Comparison of ENCODE assay signal across 20 mouse cellular contexts in the genomic region with DNA sequence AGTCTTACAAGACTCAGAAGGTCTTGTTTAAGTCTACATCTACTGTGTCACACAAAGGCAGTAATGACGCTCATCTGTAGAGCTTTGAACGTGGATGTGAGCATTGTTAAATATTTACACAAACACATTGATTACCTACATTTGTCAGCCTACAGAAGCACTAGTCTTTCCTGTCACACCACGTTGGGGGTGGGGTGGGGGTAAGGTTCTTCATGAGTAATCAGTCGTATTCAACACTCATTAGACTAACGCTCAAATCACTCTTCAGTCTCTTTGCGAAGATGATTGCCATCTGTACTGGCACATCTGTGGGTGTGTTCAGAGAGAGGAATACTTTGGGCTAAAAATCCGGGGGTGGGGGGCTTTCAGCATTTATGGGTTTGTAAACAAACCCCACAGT.
"Had no signal": no experiment of that assay in that cellular context is flagged by ENCODE, and none has a peak within 500 bp of the region (broad histone marks: within the 10 kb centered on the region; RNA-seq: fewer than 3 reads in every experiment).

No protein-coding gene starts in this region.

- DNase-seq: liver, postnatal 0 days; lung, adult 2 months; lung, postnatal 14 days; lung, postnatal 36 days; retina, postnatal 1 day; right cerebral cortex, adult 18-20 months; right cerebral cortex, postnatal 25 days; right cerebral cortex, postnatal 4 days; spleen, adult 18-20 months; thymus, adult 18-20 months; thymus, postnatal 14 days; thymus, postnatal 36 days had no signal

- H3K4me1 ChIP-seq: lung, embryonic 15.5 days; megakaryocyte, embryonic 14.5 days; midbrain, embryonic 13.5 days; midbrain, embryonic 15.5 days; neural tube, embryonic 12.5 days had no signal

- H3K36me3 ChIP-seq: lung, embryonic 15.5 days; midbrain, embryonic 13.5 days; midbrain, embryonic 15.5 days; neural tube, embryonic 12.5 days had no signal

- H3K9me3 ChIP-seq: lung, embryonic 15.5 days; megakaryocyte, embryonic 14.5 days; midbrain, embryonic 13.5 days; midbrain, embryonic 15.5 days; neural tube, embryonic 12.5 days had no signal

- H3K27me3 ChIP-seq: lung, embryonic 15.5 days; megakaryocyte, embryonic 14.5 days; midbrain, embryonic 13.5 days; midbrain, embryonic 15.5 days; neural tube, embryonic 12.5 days had no signal

- ATAC-seq: liver, postnatal 0 days; lung, postnatal 0 days; midbrain, embryonic 13.5 days; midbrain, embryonic 15.5 days had no signal

- H3K9ac ChIP-seq: liver, postnatal 0 days; lung, embryonic 15.5 days; midbrain, embryonic 13.5 days; midbrain, embryonic 15.5 days; neural tube, embryonic 12.5 days had no signal

- H3K4me2 ChIP-seq: lung, embryonic 15.5 days; midbrain, embryonic 11.5 days; midbrain, embryonic 13.5 days; midbrain, embryonic 15.5 days; neural tube, embryonic 12.5 days had no signal

- H3K27ac ChIP-seq: lung, embryonic 15.5 days; macrophage; midbrain, embryonic 13.5 days; midbrain, embryonic 15.5 days; neural tube, embryonic 12.5 days had no signal

- H3K4me3 ChIP-seq: lung, embryonic 15.5 days; megakaryocyte, embryonic 14.5 days; midbrain, embryonic 13.5 days; midbrain, embryonic 15.5 days; neural tube, embryonic 12.5 days had no signal
